Mouse (Mus musculus) liver (tissue): ENCODE data around the gene Wdr63.
"Not testable (repeated sequence)": the region's sequence is repeated elsewhere in the genome, so short reads cannot be mapped to it uniquely, and the experiment has no call there.

Experiments
- DNase-seq: peaks from one replicate; pipeline ENCODE4 v3.0.0-alpha.2; 2020; ENCODE audit warnings: mixed read lengths

Wdr63 gene

GRCm38 (mm10) chr3:146009859-146010645 lies 97.9 kb downstream of the Wdr63 start:
- DNase-seq: no peak

DNA sequence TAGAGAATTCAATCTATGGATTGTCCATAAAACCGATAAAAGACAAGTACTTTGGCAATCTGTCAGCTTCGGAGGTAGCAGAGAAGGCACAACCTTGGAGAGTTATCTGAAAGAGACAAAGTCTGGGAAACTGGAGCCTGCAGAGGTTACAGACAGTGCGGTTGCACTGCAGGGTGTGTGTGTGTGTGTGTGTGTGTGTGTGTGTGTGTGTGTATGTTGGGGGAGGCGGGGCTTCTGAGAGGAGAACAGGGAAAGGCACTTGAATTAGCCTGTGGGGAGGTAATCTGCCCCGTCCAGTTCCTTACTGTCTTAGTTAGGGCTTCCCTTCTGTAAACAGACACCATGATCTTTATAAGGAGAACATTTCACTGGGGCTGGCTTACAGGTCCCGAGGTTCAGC lies 100.1 kb downstream of the Wdr63 start:
- DNase-seq: no peak

DNA sequence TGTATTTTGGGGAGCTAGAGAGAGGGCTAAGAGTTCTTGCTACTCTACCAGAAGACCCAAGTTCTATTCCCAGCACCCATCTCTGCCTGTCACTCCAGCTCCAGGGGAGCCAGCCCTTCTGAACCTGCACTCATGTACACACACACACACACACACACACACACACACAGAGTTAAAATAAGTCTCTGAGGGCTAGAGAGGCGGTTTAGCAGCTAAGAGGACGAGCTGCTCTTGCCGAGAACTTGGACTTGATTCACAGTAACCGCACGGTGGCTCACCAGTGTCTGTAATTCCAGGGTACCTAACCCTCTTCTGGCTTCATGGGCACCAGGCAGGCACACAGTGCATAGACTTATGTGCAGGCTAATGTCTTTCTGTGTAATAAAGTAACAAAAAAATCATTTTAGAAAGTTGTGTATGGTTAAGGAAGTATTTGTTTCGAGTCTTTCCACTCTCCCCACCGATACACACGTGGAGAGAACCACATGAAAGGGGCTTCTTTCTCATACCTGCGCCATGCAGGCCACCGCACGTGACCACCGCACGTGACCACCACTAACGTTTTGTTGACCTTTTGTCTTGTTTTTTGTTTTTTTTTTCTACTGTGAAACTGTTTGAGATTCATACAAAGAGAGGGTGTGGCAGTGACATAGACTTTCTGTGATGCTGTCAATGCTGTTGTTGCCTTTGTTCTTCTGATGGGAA lies 103.4 kb downstream of the Wdr63 start:
- DNase-seq: no peak

DNA sequence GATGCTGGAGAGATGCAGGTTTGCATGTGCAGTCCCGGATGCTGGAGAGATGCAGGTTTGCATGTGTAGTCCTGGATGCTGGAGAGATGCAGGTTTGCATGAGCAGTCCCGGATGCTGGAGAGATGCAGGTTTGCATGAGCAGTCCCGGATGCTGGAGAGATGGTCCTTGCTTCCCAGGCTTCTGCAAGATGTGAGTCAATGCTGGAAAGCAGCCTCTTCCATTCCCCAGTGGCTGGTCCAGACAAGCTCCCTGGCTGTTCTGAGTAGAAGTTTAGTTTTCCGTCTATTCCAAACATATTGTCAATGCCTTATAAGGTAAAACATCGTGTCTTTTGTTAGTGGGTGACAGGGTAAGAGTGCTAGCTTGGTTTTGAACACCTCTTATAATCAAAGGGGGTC lies 111.4 kb downstream of the Wdr63 start:
- not testable (repeated sequence) for DNase-seq

DNA sequence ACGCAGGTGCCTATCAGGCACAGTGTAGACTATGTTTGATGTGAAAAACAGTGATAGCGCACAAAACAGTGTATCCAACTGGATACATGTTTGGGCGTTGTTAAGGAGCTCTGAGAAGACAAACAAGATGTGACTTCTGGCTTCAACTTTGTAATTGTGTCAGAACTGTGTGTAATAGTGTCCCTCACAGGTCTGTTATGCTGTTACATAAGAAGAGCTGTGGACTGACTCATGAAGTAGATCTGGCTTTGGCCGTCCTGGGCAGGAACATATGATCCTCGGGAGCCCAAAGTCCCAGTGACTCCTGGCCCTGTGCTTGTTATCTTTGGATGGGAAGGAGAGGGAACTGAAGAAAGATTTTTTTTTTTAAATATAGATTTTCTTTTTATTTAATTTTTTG lies 112.4 kb downstream of the Wdr63 start:
- no peak for DNase-seq

DNA sequence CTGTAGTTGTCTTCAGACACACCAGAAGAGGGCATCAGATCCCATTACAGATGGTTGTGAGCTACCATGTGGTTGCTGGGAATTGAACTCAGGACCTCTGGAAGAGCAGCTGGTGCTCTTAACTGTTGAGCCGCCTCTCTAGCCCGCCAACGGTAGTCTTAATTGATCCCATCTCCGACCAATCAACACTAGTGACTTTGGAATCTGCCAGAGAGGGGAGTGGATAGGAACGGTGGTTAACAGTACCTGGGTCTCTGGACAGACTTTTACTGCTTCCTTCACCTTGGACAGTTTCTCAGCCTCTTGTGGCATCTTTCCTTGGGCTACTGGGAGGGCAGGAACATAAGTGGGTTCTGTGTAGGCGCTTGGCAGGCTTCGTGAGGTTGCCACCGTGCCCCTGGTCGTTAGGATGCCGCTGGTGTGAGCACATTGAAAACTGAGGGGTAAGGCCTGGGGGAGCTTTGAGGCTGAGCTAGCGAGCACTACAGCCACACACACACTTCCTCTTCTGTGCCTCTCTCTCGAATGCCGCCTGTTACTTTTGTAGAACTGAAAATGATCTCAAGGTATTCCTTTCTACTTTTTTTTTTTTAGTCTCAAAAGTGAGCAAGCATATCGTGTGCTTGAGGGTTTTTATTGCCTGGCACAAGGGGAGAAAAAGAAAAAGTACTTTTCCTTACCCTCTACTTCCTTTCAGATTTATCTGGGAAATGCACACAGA lies 114.3 kb downstream of the Wdr63 start:
- DNase-seq: no peak

DNA sequence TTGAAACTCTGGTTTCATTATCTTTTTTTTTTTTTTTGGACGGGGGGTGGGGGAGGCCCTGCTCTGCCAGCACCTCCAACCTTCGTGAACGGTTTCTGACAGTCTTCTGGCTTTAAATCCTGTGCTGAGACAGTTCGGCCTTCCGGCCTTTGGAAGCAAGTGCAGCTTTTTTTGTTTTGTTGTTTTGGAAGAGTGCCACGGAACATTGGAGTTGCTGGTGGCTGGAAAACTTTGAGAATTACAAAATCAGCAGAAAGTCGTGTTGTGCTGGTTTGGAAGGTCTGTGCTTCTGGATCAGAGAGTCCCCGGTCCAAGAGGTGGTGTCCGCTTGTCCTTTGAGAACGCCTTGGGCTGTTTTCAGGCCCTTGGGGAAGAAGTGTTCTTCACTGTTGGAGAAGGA lies 115.1 kb downstream of the Wdr63 start:
- DNase-seq: no peak

DNA sequence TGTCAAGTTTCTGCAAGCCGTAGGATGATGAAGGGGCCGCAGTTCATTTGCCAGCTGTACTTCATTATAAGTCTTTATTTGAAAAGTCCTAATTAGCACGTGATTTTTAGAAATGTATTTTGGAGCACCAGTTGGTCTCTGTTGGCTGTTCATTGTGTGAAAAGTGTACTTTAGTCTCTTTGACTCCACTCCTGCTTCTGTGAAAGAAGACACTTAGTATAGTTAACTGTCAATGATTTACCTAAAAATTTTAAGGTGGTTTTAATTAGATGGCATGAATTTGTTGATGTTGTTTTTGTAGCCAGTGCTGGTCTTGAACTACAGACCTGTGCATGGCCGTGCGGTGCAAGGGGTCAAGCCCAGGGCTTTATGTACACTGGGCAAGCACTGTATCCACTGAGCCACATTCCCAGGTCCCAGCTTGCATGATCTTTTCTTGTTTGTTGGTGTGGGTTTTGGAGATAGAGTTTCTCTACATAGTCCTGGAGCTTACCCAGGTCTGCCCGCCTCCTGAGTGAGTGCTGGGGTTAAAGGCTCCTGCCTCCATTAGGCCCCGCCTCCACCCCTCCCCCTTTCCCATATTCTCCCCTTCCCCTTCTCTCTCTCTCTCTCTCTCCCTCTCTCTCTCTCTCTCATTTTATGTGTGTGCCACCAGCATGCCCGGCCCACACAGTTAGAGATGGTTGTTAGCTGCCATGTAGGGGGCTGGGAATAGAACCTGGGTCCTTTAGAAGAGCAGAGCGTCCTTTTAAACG lies 115.8 kb downstream of the Wdr63 start:
- DNase-seq: no peak

GRCm38 (mm10) chr3:145991130-145991529 lies 116.8 kb downstream of the Wdr63 start:
- DNase-seq: no peak
